Mouse (Mus musculus): Measurements from ENCODE around the gene Zbtb9. TPM values are rescaled to one million over a fixed set of nuclear protein-coding genes. Genes with fewer than 3 reads are reported as not detected.
"Not testable (repeated sequence)": the region's sequence is repeated elsewhere in the genome, so short reads cannot be mapped to it uniquely, and the experiment has no call there.

Zbtb9 gene
- polyA plus RNA-seq, 1 experiment from 2014 or later: 20.1 TPM

- no peak overlapping the region for H3K27ac ChIP-seq (replicated peaks)
- no peaks in the 10 kb centered on the region for H3K27me3 ChIP-seq (replicated peaks; ENCODE audit: low read depth, poor library complexity, severe bottlenecking)
- DNase-seq (ENCODE audit: low spot score): no peak
- H3K36me3 ChIP-seq (replicated peaks): peaks cover 86% of the 10 kb centered on the region
- no peaks in the 10 kb centered on the region for H3K9me3 ChIP-seq
- no peak overlapping the region for H3K4me3 ChIP-seq
- peaks cover 22% of the 10 kb centered on the region for H3K4me1 ChIP-seq
- WGBS: 90% methylated on average over 6 of the region's 6 CpGs
Measured at GRCm38 (mm10) chr17:26967477-26967876, 5.5 kb upstream of the Zbtb9 start.

GRCm38 (mm10) chr17:26968200-26968611 lies 4.8 kb upstream of the Zbtb9 start:
- Histone ChIP-seq H3K27ac (replicated peaks) (no peak overlapping the region), H3K4me3 (no peak overlapping the region), H3K27me3 (replicated peaks; ENCODE audit: low read depth, poor library complexity, severe bottlenecking) (no peaks in the 10 kb centered on the region), H3K36me3 (replicated peaks) (peaks cover 79% of the 10 kb centered on the region), H3K4me1 (peaks cover 23% of the 10 kb centered on the region), H3K9me3 (no peaks in the 10 kb centered on the region)
- no peak for DNase-seq (ENCODE audit: low spot score)
- WGBS: 81% methylated on average over 6 of the region's 6 CpGs

- no peak overlapping the region for H3K4me3 ChIP-seq
- H3K9me3 ChIP-seq: no peaks in the 10 kb centered on the region
- peaks cover 72% of the 10 kb centered on the region for H3K36me3 ChIP-seq (replicated peaks)
- 89% methylated on average over 6 of the region's 6 CpGs for WGBS
- H3K27me3 ChIP-seq (replicated peaks; ENCODE audit: low read depth, poor library complexity, severe bottlenecking): no peaks in the 10 kb centered on the region
- no peak overlapping the region for H3K27ac ChIP-seq (replicated peaks)
- peaks cover 32% of the 10 kb centered on the region for H3K4me1 ChIP-seq
- DNase-seq (ENCODE audit: low spot score): no peak
Measured at GRCm38 (mm10) chr17:26969257-26969656, 3.7 kb upstream of the Zbtb9 start.

DNA sequence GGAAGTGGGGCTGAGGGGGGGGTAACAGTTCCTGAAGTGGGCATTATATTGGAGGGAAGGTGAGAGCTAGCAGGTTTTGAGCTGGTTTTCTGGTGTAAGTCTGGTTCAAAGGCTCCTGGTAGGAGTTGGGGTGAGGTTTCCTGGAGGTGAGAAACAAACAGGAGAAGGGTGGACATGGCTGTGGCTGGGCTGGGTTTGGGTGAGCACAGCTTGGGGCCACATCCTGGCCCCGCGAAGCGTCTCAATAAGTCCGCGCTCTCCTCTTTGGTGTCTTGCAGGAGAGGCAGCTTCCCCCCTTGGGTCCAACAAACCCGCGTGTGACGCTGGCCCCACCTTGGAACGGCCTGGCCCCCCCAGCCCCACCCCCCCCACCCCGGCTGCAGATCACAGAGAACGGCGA lies 2.7 kb upstream of the Zbtb9 start:
- Histone ChIP-seq H3K9me3 (no peaks in the 10 kb centered on the region), H3K27me3 (replicated peaks; ENCODE audit: low read depth, poor library complexity, severe bottlenecking) (no peaks in the 10 kb centered on the region), H3K27ac (replicated peaks) (no peak overlapping the region), H3K4me1 (peaks cover 42% of the 10 kb centered on the region), H3K4me3 (peak overlapping the region; percentile 8; the same call in 1 of the 2 replicates), H3K36me3 (replicated peaks) (peaks cover 72% of the 10 kb centered on the region)
- WGBS: 72% methylated on average over 12 of the region's 12 CpGs
- no peak for DNase-seq (ENCODE audit: low spot score)

- no peak for DNase-seq (ENCODE audit: low spot score)
- Histone ChIP-seq H3K36me3 (replicated peaks) (peaks cover 72% of the 10 kb centered on the region), H3K4me3 (peak overlapping the region; percentile 92), H3K27ac (replicated peaks) (peak overlapping the region; percentile 57), H3K27me3 (replicated peaks; ENCODE audit: low read depth, poor library complexity, severe bottlenecking) (no peaks in the 10 kb centered on the region), H3K9me3 (no peaks in the 10 kb centered on the region), H3K4me1 (peaks cover 49% of the 10 kb centered on the region)
- WGBS: 59% methylated on average over 8 of the region's 8 CpGs
Measured at GRCm38 (mm10) chr17:26971247-26971905, 1.6 kb upstream of the Zbtb9 start.

DNA sequence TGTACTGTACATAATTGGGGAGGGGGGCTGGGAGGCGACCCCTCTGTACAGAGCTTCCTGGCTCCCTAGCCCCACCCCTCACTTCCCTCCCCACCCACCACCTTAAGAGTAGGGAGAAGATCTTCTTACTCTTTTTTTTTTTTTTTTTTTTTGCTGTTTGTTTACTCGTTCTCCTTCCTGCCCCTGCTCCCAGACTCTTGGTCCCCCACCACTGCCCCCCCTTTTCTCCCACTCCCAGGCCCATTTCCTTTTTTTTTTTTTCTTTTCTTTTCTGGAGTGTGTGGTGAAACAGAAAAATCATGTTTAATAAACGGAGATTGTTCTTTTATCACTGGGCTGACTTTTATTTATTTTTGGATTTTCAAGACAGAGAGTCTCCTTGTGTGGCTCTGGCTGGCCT lies 860 bp upstream of the Zbtb9 start:
- H3K4me3 ChIP-seq: peak overlapping the region; percentile 92

DNA sequence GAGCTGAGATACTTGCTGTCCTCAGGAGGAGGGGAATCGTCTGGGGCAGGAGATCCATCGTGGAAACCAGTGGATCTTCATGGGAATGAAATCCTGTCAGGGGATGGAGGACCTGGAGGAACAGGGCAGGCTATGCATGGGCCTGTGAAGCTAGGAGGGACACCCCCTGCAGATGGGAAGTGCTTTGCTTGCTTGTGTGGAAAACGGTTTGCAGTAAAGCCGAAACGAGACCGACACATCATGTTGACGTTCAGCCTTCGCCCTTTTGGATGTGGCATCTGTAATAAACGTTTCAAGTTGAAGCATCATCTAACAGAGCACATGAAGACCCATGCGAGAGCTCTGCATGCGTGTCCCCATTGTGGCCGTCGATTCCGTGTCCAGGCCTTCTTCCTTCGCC lies 1.6 kb downstream of the Zbtb9 start:
- peak overlapping the region; percentile 92 for H3K4me3 ChIP-seq
- H3K4me1 ChIP-seq: peaks cover 53% of the 10 kb centered on the region
- H3K36me3 ChIP-seq (replicated peaks): peaks cover 73% of the 10 kb centered on the region
- no peak for DNase-seq (ENCODE audit: low spot score)
- no peaks in the 10 kb centered on the region for H3K9me3 ChIP-seq
- WGBS: 94% methylated on average over 15 of the region's 15 CpGs
- H3K27me3 ChIP-seq (replicated peaks; ENCODE audit: low read depth, poor library complexity, severe bottlenecking): no peaks in the 10 kb centered on the region
- no peak overlapping the region for H3K27ac ChIP-seq (replicated peaks)

More for the DNA sequence above, 860 bp upstream of the Zbtb9 start:
- Histone ChIP-seq H3K27me3 (replicated peaks; ENCODE audit: low read depth, poor library complexity, severe bottlenecking) (no peaks in the 10 kb centered on the region), H3K27ac (replicated peaks) (peak overlapping the region; percentile 87), H3K4me1 (peaks cover 53% of the 10 kb centered on the region), H3K36me3 (replicated peaks) (peaks cover 72% of the 10 kb centered on the region), H3K9me3 (no peaks in the 10 kb centered on the region)
- WGBS: 6% methylated on average over 3 of the region's 3 CpGs
- no peak for DNase-seq (ENCODE audit: low spot score)

DNA sequence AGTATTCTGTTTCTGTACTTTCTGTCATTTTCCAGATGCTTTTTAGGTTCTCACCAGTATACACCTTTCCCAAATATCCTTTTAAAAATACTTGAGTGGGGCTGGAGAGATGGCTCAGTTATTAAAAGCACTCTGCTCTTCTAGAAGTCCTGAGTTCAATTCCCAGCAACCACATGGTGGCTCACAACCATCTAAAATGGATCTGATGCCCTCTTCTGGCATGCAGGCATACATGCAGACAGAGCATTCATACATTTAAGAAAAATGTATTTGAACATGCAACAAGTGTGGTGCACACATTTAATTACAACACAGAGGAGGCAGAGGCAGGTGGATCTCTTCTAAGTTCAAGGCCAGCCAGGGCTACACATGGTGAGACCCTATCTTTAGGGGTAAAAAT lies 2.4 kb downstream of the Zbtb9 start:
- Histone ChIP-seq H3K27me3 (replicated peaks; ENCODE audit: low read depth, poor library complexity, severe bottlenecking) (no peaks in the 10 kb centered on the region), H3K4me3 (peak overlapping the region; percentile 92; the same call in 1 of the 2 replicates), H3K4me1 (peaks cover 52% of the 10 kb centered on the region), H3K27ac (replicated peaks) (no peak overlapping the region), H3K36me3 (replicated peaks) (peaks cover 72% of the 10 kb centered on the region), H3K9me3 (no peaks in the 10 kb centered on the region)
- no peak for DNase-seq (ENCODE audit: low spot score)

GRCm38 (mm10) chr17:26977354-26977753 lies 4.4 kb downstream of the Zbtb9 start:
- not testable (repeated sequence) for DNase-seq (ENCODE audit: low spot score); H3K4me3 ChIP-seq; H3K27ac ChIP-seq (replicated peaks); H3K9me3 ChIP-seq; H3K27me3 ChIP-seq (replicated peaks; ENCODE audit: low read depth, poor library complexity, severe bottlenecking)
- Histone ChIP-seq H3K36me3 (replicated peaks) (peaks cover 70% of the 10 kb centered on the region), H3K4me1 (peaks cover 32% of the 10 kb centered on the region)
- WGBS: 94% methylated on average over 6 of the region's 6 CpGs

GRCm38 (mm10) chr17:26979426-26979825 lies 6.5 kb downstream of the Zbtb9 start:
- peaks cover 19% of the 10 kb centered on the region for H3K4me1 ChIP-seq
- DNase-seq (ENCODE audit: low spot score): no peak
- no peaks in the 10 kb centered on the region for H3K9me3 ChIP-seq
- H3K27me3 ChIP-seq (replicated peaks; ENCODE audit: low read depth, poor library complexity, severe bottlenecking): no peaks in the 10 kb centered on the region
- H3K4me3 ChIP-seq: no peak overlapping the region
- no peak overlapping the region for H3K27ac ChIP-seq (replicated peaks)
- 88% methylated on average over 2 of the region's 2 CpGs for WGBS
- H3K36me3 ChIP-seq (replicated peaks): peaks cover 65% of the 10 kb centered on the region

- H3K4me3 ChIP-seq: no peak overlapping the region
- peaks cover 49% of the 10 kb centered on the region for H3K36me3 ChIP-seq (replicated peaks)
- H3K27ac ChIP-seq (replicated peaks): no peak overlapping the region
- H3K4me1 ChIP-seq: peaks cover 7% of the 10 kb centered on the region
- no peak for DNase-seq (ENCODE audit: low spot score)
- WGBS: 78% methylated on average over 2 of the region's 2 CpGs
- H3K9me3 ChIP-seq: no peaks in the 10 kb centered on the region
- H3K27me3 ChIP-seq (replicated peaks; ENCODE audit: low read depth, poor library complexity, severe bottlenecking): no peaks in the 10 kb centered on the region
Measured at GRCm38 (mm10) chr17:26981050-26981449, 8.1 kb downstream of the Zbtb9 start.

GRCm38 (mm10) chr17:26983382-26983781 lies 10.4 kb downstream of the Zbtb9 start:
- Histone ChIP-seq H3K4me1 (no peaks in the 10 kb centered on the region), H3K9me3 (0 out of 2 replicates have a peak, but pooled peaks cover 2% of the 10 kb centered on the region), H3K36me3 (replicated peaks) (peaks cover 25% of the 10 kb centered on the region), H3K27me3 (replicated peaks; ENCODE audit: low read depth, poor library complexity, severe bottlenecking) (no peaks in the 10 kb centered on the region), H3K4me3 (no peak overlapping the region), H3K27ac (replicated peaks) (no peak overlapping the region)
- 95% methylated on average over 4 of the region's 4 CpGs for WGBS
- DNase-seq (ENCODE audit: low spot score): no peak

GRCm38 (mm10) chr17:26985503-26986179 lies 12.7 kb downstream of the Zbtb9 start:
- Histone ChIP-seq H3K4me1 (no peaks in the 10 kb centered on the region), H3K9me3 (0 out of 2 replicates have a peak, but pooled peaks cover 2% of the 10 kb centered on the region), H3K27me3 (replicated peaks; ENCODE audit: low read depth, poor library complexity, severe bottlenecking) (no peaks in the 10 kb centered on the region), H3K27ac (replicated peaks) (no peak overlapping the region), H3K36me3 (replicated peaks) (peaks cover 4% of the 10 kb centered on the region), H3K4me3 (no peak overlapping the region)
- DNase-seq (ENCODE audit: low spot score): no peak
- WGBS: 87% methylated on average over 10 of the region's 10 CpGs

Measured in embryonic facial prominence, embryonic 10.5 days (tissue).